Comparison of ENCODE assay signal across 7 mouse cellular contexts in genomic region chrX:135993664-135994119, GRCm38 (mm10). TPM values are rescaled to one million over a fixed set of nuclear protein-coding genes. Genes with fewer than 3 reads are reported as not detected.
A peak's percentile ranks its signal among the peaks of the same experiment; 100 is the strongest.
DNase-seq lines count a peak whose midpoint lies in the region; ATAC-seq and TF ChIP-seq lines count a peak whose summit lies in the region.
"Not testable (repeated sequence)": the region's sequence is repeated elsewhere in the genome, so short reads cannot be mapped to it uniquely, and the experiment has no call there.

Gene Arxes2 (plus strand): TSS chrX:135993824.

- peak within 1 kb of the TSS; percentile 42 for H3K4me2 ChIP-seq in forebrain, embryonic 11.5 days (ENCODE audit: low read depth, low read length, severe bottlenecking)
- peak within 1 kb of the TSS; percentile 56 for H3K4me2 ChIP-seq in heart, embryonic 16.5 days (ENCODE audit: low read depth, low read length)
- peak within 1 kb of the TSS; percentile 49 for H3K4me2 ChIP-seq in kidney, embryonic 15.5 days
- 0 out of 2 replicates have a peak within 1 kb of the TSS, but pooled peaks have one; percentile 19 for H3K4me2 ChIP-seq in lung, postnatal 0 days (replicated peaks; ENCODE audit: low read depth, low read length)

- whole genome bisulfite sequencing in forebrain, embryonic 11.5 days: 13% methylated on average over 3 of the region's 39 CpGs
- 19% methylated on average over 6 of the region's 39 CpGs for WGBS in heart, embryonic 16.5 days
- 9% methylated on average over 10 of the region's 39 CpGs for WGBS in kidney, embryonic 15.5 days
- WGBS in lung, postnatal 0 days: 0% methylated on average over 1 of the region's 39 CpGs
- WGBS in olfactory bulb, adult 2 months: 15% methylated on average over 19 of the region's 39 CpGs

- not testable (repeated sequence) for TF ChIP-seq EP300 in lung, postnatal 0 days (IDR thresholded peaks at IDR 0.05)

- intact Hi-C loops in left cerebral cortex, postnatal 36 days (cut with DNase I): not testable (repeated sequence)

- H3K27ac ChIP-seq in forebrain, embryonic 11.5 days (ENCODE audit: low read depth, low read length); heart, embryonic 16.5 days (ENCODE audit: low read length); kidney, embryonic 15.5 days; lung, postnatal 0 days (ENCODE audit: low read length); olfactory bulb, adult 2 months (ENCODE audit: insufficient read depth, low read depth, low read length): not testable (repeated sequence)

- not testable (repeated sequence) for TF ChIP-seq CTCF in brain, embryonic 14.5 days (IDR thresholded peaks at IDR 0.05; ENCODE audit: borderline replicate concordance, extremely low read depth, insufficient read depth, insufficient read length); lung, postnatal 0 days (IDR thresholded peaks at IDR 0.05); olfactory bulb, adult 2 months (IDR thresholded peaks at IDR 0.05; ENCODE audit: insufficient read depth, low read depth, low read length)

- peak within 1 kb of the TSS; percentile 23 for H3K4me3 ChIP-seq in forebrain, embryonic 11.5 days (ENCODE audit: low read depth, low read length)
- peak within 1 kb of the TSS; percentile 36 for H3K4me3 ChIP-seq in heart, embryonic 16.5 days (ENCODE audit: low read length)
- H3K4me3 ChIP-seq in kidney, embryonic 15.5 days (replicated peaks): peak within 1 kb of the TSS; percentile 34
- not testable (repeated sequence) for H3K4me3 ChIP-seq in lung, postnatal 0 days (ENCODE audit: low read depth, low read length)
- peak within 1 kb of the TSS; percentile 39 for H3K4me3 ChIP-seq in olfactory bulb, adult 2 months (ENCODE audit: insufficient read depth, low read depth, low read length)

- TF ChIP-seq POLR2A in brain, embryonic 14.5 days (IDR thresholded peaks at IDR 0.05; ENCODE audit: borderline replicate concordance, extremely low read depth, insufficient read depth, insufficient read length, poor library complexity, severe bottlenecking); olfactory bulb, adult 2 months (IDR thresholded peaks at IDR 0.05; ENCODE audit: insufficient read depth, low read depth, low read length): not testable (repeated sequence)

- H3K4me1 ChIP-seq in forebrain, embryonic 11.5 days (replicated peaks; ENCODE audit: control insufficient read depth, insufficient read depth, low read length); heart, embryonic 16.5 days (ENCODE audit: control insufficient read depth, insufficient read depth, low read length); kidney, embryonic 15.5 days; lung, postnatal 0 days (ENCODE audit: insufficient read depth, low read depth, low read length); olfactory bulb, adult 2 months (ENCODE audit: control insufficient read depth, insufficient read depth, low read length): not testable (repeated sequence)

- not testable (repeated sequence) for H3K27me3 ChIP-seq in forebrain, embryonic 11.5 days (ENCODE audit: control insufficient read depth, insufficient read depth, low read length); heart, embryonic 16.5 days (ENCODE audit: control insufficient read depth, insufficient read depth, low read length); kidney, embryonic 15.5 days; lung, postnatal 0 days (replicated peaks; ENCODE audit: insufficient read depth, low read length)

- H3K9ac ChIP-seq in forebrain, embryonic 11.5 days (ENCODE audit: low read length): peak within 1 kb of the TSS; percentile 35; the same call in 1 of the 2 replicates
- not testable (repeated sequence) for H3K9ac ChIP-seq in heart, embryonic 16.5 days (ENCODE audit: low read length); kidney, embryonic 15.5 days; lung, postnatal 0 days (replicated peaks; ENCODE audit: low read depth)

- not testable (repeated sequence) for DNase-seq in brain, embryonic 14.5 days (ENCODE audit: low read depth); forebrain, embryonic 11.5 days (ENCODE audit: low spot score); lung, postnatal 0 days (ENCODE audit: low spot score)
- DNase-seq in left cerebral cortex, postnatal 36 days (ENCODE audit: low spot score in 2 of 2): peak in 1 of 2 experiments; percentile 14

- not testable (repeated sequence) for H3K9me3 ChIP-seq in forebrain, embryonic 11.5 days (ENCODE audit: control insufficient read depth, low read length); heart, embryonic 16.5 days (replicated peaks; ENCODE audit: control insufficient read depth, low read length); kidney, embryonic 15.5 days (replicated peaks); lung, postnatal 0 days (ENCODE audit: low read length)

- ATAC-seq in forebrain, embryonic 11.5 days (replicated peaks; ENCODE audit: low FRiP score): peak; percentile 92
- ATAC-seq in heart, embryonic 16.5 days (replicated peaks; ENCODE audit: extremely low read depth, insufficient read depth, low FRiP score): peak; percentile 91
- ATAC-seq in kidney, embryonic 15.5 days (replicated peaks; ENCODE audit: low FRiP score): peak; percentile 97
- ATAC-seq in lung, postnatal 0 days: peak; percentile 92

- H3K36me3 ChIP-seq in forebrain, embryonic 11.5 days (ENCODE audit: control insufficient read depth, insufficient read depth, low read length); heart, embryonic 16.5 days (ENCODE audit: control insufficient read depth, insufficient read depth); kidney, embryonic 15.5 days; lung, postnatal 0 days (ENCODE audit: insufficient read depth, low read length): not testable (repeated sequence)

RNA-seq across cellular contexts. Expression of gene Arxes2, which starts in this region (rescaled TPM):
- 130 and 147 TPM in 2 replicates for polyA plus RNA-seq in brain, embryonic 14.5 days (2012; rRNA removed)
- 117 and 122 TPM in 2 replicates for polyA plus RNA-seq in forebrain, embryonic 11.5 days (2014; fragmentation: Nextera tagmentation; extraction: Ambion mirVana)
- 51.8 and 62.1 TPM in 2 replicates for polyA plus RNA-seq in heart, embryonic 16.5 days (2015; fragmentation: Nextera tagmentation; extraction: Ambion mirVana)
- polyA plus RNA-seq in kidney, embryonic 15.5 days (2015; fragmentation: Nextera tagmentation; extraction: Ambion mirVana): 79.1 and 82.6 TPM in 2 replicates
- 10 to 100 TPM; 57.8 to 69.1 TPM for total RNA-seq in left cerebral cortex, postnatal 36 days (2021)
- polyA plus RNA-seq in lung, postnatal 0 days (2015; fragmentation: Nextera tagmentation; extraction: Ambion mirVana): 79.0 and 99.6 TPM in 2 replicates
- polyA plus RNA-seq in olfactory bulb, adult 2 months (2012; ENCODE audit: insufficient read depth, insufficient read length, low replicate concordance, missing spikeins): not detected in 2 replicates
